Mouse (Mus musculus) CH12.LX (cell line): ENCODE results near the gene Pigw. TPM values are rescaled to one million over a fixed set of nuclear protein-coding genes. Genes with fewer than 3 reads are reported as not detected.

Experiments
- DNase-seq: peaks from one replicate; pipeline ENCODE4 v3.0.0-alpha.2; 2013; ENCODE audit errors: extremely low read depth
- H3K27ac ChIP-seq: 2 replicates; pipeline ENCODE4 v1.5.1; 2012; ENCODE audit warnings: low read depth, mild to moderate bottlenecking, control low read depth, moderate library complexity; ENCODE audit not compliant: insufficient read depth
- H3K27me3 ChIP-seq: replicated peaks from 2 replicates; pipeline ENCODE3; 2012; ENCODE audit warnings: inconsistent platforms
- H3K36me3 ChIP-seq, 2 experiments: replicated peaks in 1 of 2; 2 replicates each; pipeline versions ENCODE3 to v1.6.1; 2012; ENCODE audit warnings: inconsistent platforms in 1 of 2, low read length in 1 of 2, mild to moderate bottlenecking in 1 of 2, mixed read lengths in 1 of 2, moderate library complexity in 1 of 2; ENCODE audit not compliant: control insufficient read depth in 1 of 2, insufficient read depth in 1 of 2
- H3K4me1 ChIP-seq, 2 experiments: 2 replicates each; pipeline ENCODE4 v1.6.1; 2012; ENCODE audit warnings: inconsistent platforms in 1 of 2, moderate library complexity in 1 of 2; ENCODE audit not compliant: insufficient read depth in 2 of 2, control insufficient read depth in 1 of 2
- H3K4me2 ChIP-seq: 2 replicates; pipeline ENCODE4 v1.6.1; 2012; ENCODE audit warnings: low read depth, mild to moderate bottlenecking, control low read depth; ENCODE audit not compliant: poor library complexity, insufficient read depth, severe bottlenecking
- H3K4me3 ChIP-seq, 3 experiments: fragments of 150-350 bp in 1 of 3; sonication (generic) in 1 of 3; replicated peaks in 1 of 3; 2 replicates each; pipeline versions ENCODE3 to v1.5.1; 2011 to 2012; ENCODE audit warnings: low read depth in 2 of 3, low read length in 2 of 3, mild to moderate bottlenecking in 2 of 3, moderate library complexity in 2 of 3, control low read depth in 1 of 3, improper control_type of control experiment in 1 of 3, inconsistent platforms in 1 of 3, mixed read lengths in 1 of 3; ENCODE audit not compliant: poor library complexity in 1 of 3
- H3K79me2 ChIP-seq: replicated peaks from 2 replicates; pipeline ENCODE4 v1.6.1; 2012; ENCODE audit warnings: mild to moderate bottlenecking, moderate library complexity; ENCODE audit not compliant: control insufficient read depth, poor library complexity, insufficient read depth, severe bottlenecking; ENCODE audit errors: extremely low read depth
- H3K9ac ChIP-seq: 2 replicates; pipeline ENCODE4 v1.6.1; 2012; ENCODE audit warnings: low read depth, mild to moderate bottlenecking, control low read depth, moderate library complexity; ENCODE audit not compliant: insufficient read depth
- H3K9me3 ChIP-seq: replicated peaks from 2 replicates; pipeline ENCODE3; 2012; ENCODE audit warnings: low read length, inconsistent platforms, mixed read lengths
- CHD1 ChIP-seq: IDR thresholded peaks from 2 replicates; pipeline ENCODE4 v1.6.1; 2012; ENCODE audit warnings: low read depth, low read length, improper control_type of control experiment, inconsistent platforms
- CHD2 ChIP-seq: IDR thresholded peaks from 2 replicates; pipeline ENCODE4 v1.6.1; 2011; ENCODE audit warnings: low read length, improper control_type of control experiment
- CTCF ChIP-seq, 2 experiments: IDR thresholded peaks in 1 of 2; conservative IDR thresholded peaks in 1 of 2; 2 replicates each; pipeline ENCODE4 v1.5.1; 2011 to 2012; ENCODE audit warnings: low read depth in 2 of 2, low read length in 2 of 2, improper control_type of control experiment in 1 of 2, inconsistent platforms in 1 of 2, mild to moderate bottlenecking in 1 of 2, moderate library complexity in 1 of 2
- E2F4 ChIP-seq: IDR thresholded peaks from 2 replicates; pipeline ENCODE4 v1.6.1; 2011; ENCODE audit warnings: low read depth, low read length, improper control_type of control experiment; ENCODE audit not compliant: insufficient replicate concordance
- ETS1 ChIP-seq: conservative IDR thresholded peaks from 2 replicates; pipeline ENCODE4 v1.6.1; 2012; ENCODE audit warnings: low read depth, mild to moderate bottlenecking, inconsistent platforms, low read length, improper control_type of control experiment, moderate library complexity
- GABPA ChIP-seq: IDR thresholded peaks from 2 replicates; pipeline ENCODE4 v1.6.1; 2012; ENCODE audit warnings: low read depth, low read length, improper control_type of control experiment, inconsistent platforms; ENCODE audit not compliant: insufficient replicate concordance
- HCFC1 ChIP-seq: IDR thresholded peaks from 2 replicates; pipeline ENCODE4 v1.6.1; 2012; ENCODE audit warnings: low read depth, mild to moderate bottlenecking, inconsistent platforms, low read length, improper control_type of control experiment
- IRF4 ChIP-seq: IDR thresholded peaks from 2 replicates; pipeline ENCODE4 v1.6.1; 2014; ENCODE audit warnings: low read depth, mild to moderate bottlenecking, inconsistent platforms, low read length, improper control_type of control experiment
- MAX ChIP-seq: IDR thresholded peaks from 2 replicates; pipeline ENCODE4 v1.6.1; 2011; ENCODE audit warnings: low read length, improper control_type of control experiment
- MEF2A ChIP-seq: IDR thresholded peaks from 2 replicates; pipeline ENCODE4 v1.6.1; 2014; ENCODE audit warnings: low read depth, mild to moderate bottlenecking, inconsistent platforms, low read length, improper control_type of control experiment, borderline replicate concordance
- MXI1 ChIP-seq: IDR thresholded peaks from 2 replicates; pipeline ENCODE4 v1.6.1; 2011; ENCODE audit warnings: mild to moderate bottlenecking, low read depth, low read length, improper control_type of control experiment
- MYC ChIP-seq: IDR thresholded peaks from 2 replicates; pipeline ENCODE4 v1.6.1; 2011; ENCODE audit warnings: low read depth, mild to moderate bottlenecking, improper control_type of control experiment, low read length
- POLR2A ChIP-seq: IDR thresholded peaks from 2 replicates; pipeline ENCODE4 v1.6.1; 2011; ENCODE audit warnings: low read depth, mild to moderate bottlenecking, improper control_type of control experiment, low read length
- POLR2AphosphoS2 ChIP-seq: IDR thresholded peaks from 2 replicates; pipeline ENCODE4 v1.6.1; 2011; ENCODE audit warnings: low read depth, low read length, improper control_type of control experiment
- TCF12 ChIP-seq: IDR thresholded peaks from 2 replicates; pipeline ENCODE4 v1.6.1; 2014; ENCODE audit warnings: low read depth, mild to moderate bottlenecking, inconsistent platforms, low read length, improper control_type of control experiment
- USF1 ChIP-seq: IDR thresholded peaks from 2 replicates; pipeline ENCODE4 v1.6.1; 2014; ENCODE audit warnings: low read depth, mild to moderate bottlenecking, inconsistent platforms, low read length, improper control_type of control experiment
- ZC3H11A ChIP-seq: IDR thresholded peaks from 2 replicates; pipeline ENCODE4 v1.6.1; 2012; ENCODE audit warnings: low read depth, mild to moderate bottlenecking, inconsistent platforms, low read length, improper control_type of control experiment
- ZKSCAN1 ChIP-seq: IDR thresholded peaks from 2 replicates; pipeline ENCODE4 v1.6.1; 2012; ENCODE audit warnings: low read depth, inconsistent platforms, low read length, improper control_type of control experiment, borderline replicate concordance
- ZMIZ1 ChIP-seq: IDR thresholded peaks from 2 replicates; pipeline ENCODE4 v1.6.1; 2012; ENCODE audit warnings: low read depth, mild to moderate bottlenecking, inconsistent platforms, low read length, improper control_type of control experiment
- dilution Hi-C: fragments of 300-500 bp; cut with MboI; formaldehyde crosslinking; loops from 2 replicates; pipeline ENCODE4 v1.14.3; 2020; ENCODE audit warnings: low sequenced_read_pairs; ENCODE audit not compliant: extremely low pct_unique_long_range_greater_than_20kb, extremely low pct_ligation_motif_present
- in situ Hi-C: fragments of 300-500 bp; cut with MboI; formaldehyde crosslinking; loops from 3 replicates; pipeline ENCODE4 v1.14.3; 2019; ENCODE audit warnings: low sequenced_read_pairs, low pct_ligation_motif_present, low pct_unique_long_range_greater_than_20kb, mixed read lengths
- polyA plus RNA-seq: library from polyadenylated mRNA; unstranded; fragments of >175 nt; gene quantifications from 2 replicates; pipeline ENCODE4 v1.2.1, GENCODE M21; 2012; ENCODE audit warnings: low read depth; ENCODE audit not compliant: insufficient read length
- total RNA-seq, 2 experiments: library from RNA; depleted of rRNA; stranded (reverse); fragments of 300-350 nt in 1 of 2; fragments of >200 nt in 1 of 2; gene quantifications; 2 replicates each; pipeline ENCODE4 v1.2.3; 2012 to 2014

Gene Pigw
- total and polyA plus RNA-seq, 3 experiments: 5.7 to 9.2 (median 6.5) TPM

- no peak overlapping the region for H3K9ac ChIP-seq
- dilution Hi-C loops (no loop called here), in situ Hi-C loops (no loop called here)
- H3K4me3 ChIP-seq: no peak overlapping the region
- TF ChIP-seq ZMIZ1 (no peak), MAX (no peak), HCFC1 (no peak), ETS1 (no peak), MYC (no peak), POLR2AphosphoS2 (no peak), ZC3H11A (no peak), IRF4 (no peak), CHD2 (no peak), POLR2A (no peak; the same call in 1 of the 2 replicates), MEF2A (no peak), GABPA (no peak), USF1 (no peak), E2F4 (no peak), ZKSCAN1 (no peak), CHD1 (no peak), MXI1 (no peak), CTCF (conservative IDR thresholded peaks at IDR 0.05 in 1 of 2, IDR thresholded peaks at IDR 0.05 in 1 of 2; ENCODE audit: low read depth in 2 of 2, low read length in 2 of 2) (no peak)
- no peaks in the 10 kb centered on the region for H3K9me3 ChIP-seq
- H3K4me1 ChIP-seq: peaks cover 5 to 39% of the 10 kb centered on the region in 2 experiments; a peak in 3 of 4 replicates
- DNase-seq: no peak
- no peak overlapping the region for H3K27ac ChIP-seq
- peaks cover 24% of the 10 kb centered on the region for H3K79me2 ChIP-seq
- H3K4me2 ChIP-seq: no peak overlapping the region
- H3K36me3 ChIP-seq: peaks cover 41 to 65% of the 10 kb centered on the region in 2 experiments
- no peaks in the 10 kb centered on the region for H3K27me3 ChIP-seq
Observed at GRCm38 (mm10) chr11:84882346-84882745, 2.3 kb upstream of the Pigw start.

GRCm38 (mm10) chr11:84880971-84881370 lies 886 bp upstream of the Pigw start:
- no peak for TF ChIP-seq POLR2A
- TF ChIP-seq ZC3H11A: no peak
- TF ChIP-seq TCF12: no peak
- no peak overlapping the region for H3K27ac ChIP-seq
- in situ Hi-C loops: no loop called here
- dilution Hi-C loops: no loop called here
- peak overlapping the region; percentile 83 to 97 (median 88) for H3K4me3 ChIP-seq
- peaks cover 5 to 42% of the 10 kb centered on the region in 2 experiments; a peak in 3 of 4 replicates for H3K4me1 ChIP-seq
- H3K27me3 ChIP-seq: no peaks in the 10 kb centered on the region
- peaks cover 30 to 62% of the 10 kb centered on the region in 2 experiments for H3K36me3 ChIP-seq
- peak overlapping the region; percentile 75 for H3K4me2 ChIP-seq
- H3K9ac ChIP-seq: peak overlapping the region; percentile 96
- peaks cover 24% of the 10 kb centered on the region for H3K79me2 ChIP-seq
- DNase-seq: peak; percentile 25
- H3K9me3 ChIP-seq: no peaks in the 10 kb centered on the region
